Mouse (Mus musculus): ENCODE measurements at regions not wholly inside any gene's neighbourhood (a gene's known extent, or its start where the extent isn't known, plus 50 kb on each side); places are given as distances from the start of the nearest gene placed in this dataset.

- no peak for DNase-seq (ENCODE audit: low spot score in 2 of 2)
Observed at GRCm38 (mm10) chr19:6645912-6646311, 103.1 kb upstream of the Slc22a12 start.

DNA sequence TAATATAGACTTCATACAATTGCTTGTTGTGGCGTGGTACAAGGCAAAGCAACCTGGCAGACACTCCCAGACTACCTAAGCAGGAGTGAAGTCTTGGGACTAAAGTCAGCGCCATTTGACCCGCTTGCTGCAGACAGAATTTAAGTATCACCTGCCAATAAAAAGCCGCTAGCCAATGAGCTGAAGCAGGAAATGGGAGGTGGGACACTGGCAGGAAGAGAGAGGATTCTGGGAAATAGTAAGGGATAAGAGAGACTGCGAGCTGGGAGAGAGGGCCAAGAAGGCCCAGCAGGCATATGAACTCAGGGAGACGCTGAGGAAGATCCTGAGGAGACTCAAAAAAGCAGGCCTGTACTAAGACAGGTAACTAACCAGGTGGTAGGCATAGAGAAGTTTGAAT, 102.0 kb upstream of the Slc22a12 start:
- DNase-seq (ENCODE audit: low spot score in 2 of 2), result no peak

GRCm38 (mm10) chr19:6639681-6640080, 96.8 kb upstream of the Slc22a12 start:
- DNase-seq (ENCODE audit: low spot score in 2 of 2), result no peak

- DNase-seq (ENCODE audit: low spot score in 2 of 2), result no peak
Observed at GRCm38 (mm10) chr19:6633400-6633799, 90.6 kb upstream of the Slc22a12 start.

- DNase-seq (ENCODE audit: low spot score in 2 of 2), result no peak
Observed at GRCm38 (mm10) chr19:6631817-6632216, 89.0 kb upstream of the Slc22a12 start.

- DNase-seq (ENCODE audit: low spot score in 2 of 2), result no peak
Observed at GRCm38 (mm10) chr19:6630613-6630940, 87.7 kb upstream of the Slc22a12 start.

- DNase-seq (ENCODE audit: low spot score in 2 of 2), result no peak
Observed at GRCm38 (mm10) chr19:6629911-6630612, 87.2 kb upstream of the Slc22a12 start.

GRCm38 (mm10) chr19:6625574-6625973, 82.7 kb upstream of the Slc22a12 start:
- DNase-seq (ENCODE audit: low spot score in 2 of 2), result no peak

GRCm38 (mm10) chr19:6621023-6621422, 78.2 kb upstream of the Slc22a12 start:
- DNase-seq (ENCODE audit: low spot score in 2 of 2), result no peak

GRCm38 (mm10) chr19:6619546-6619945, 76.7 kb upstream of the Slc22a12 start:
- no peak for DNase-seq (ENCODE audit: low spot score in 2 of 2)

DNA sequence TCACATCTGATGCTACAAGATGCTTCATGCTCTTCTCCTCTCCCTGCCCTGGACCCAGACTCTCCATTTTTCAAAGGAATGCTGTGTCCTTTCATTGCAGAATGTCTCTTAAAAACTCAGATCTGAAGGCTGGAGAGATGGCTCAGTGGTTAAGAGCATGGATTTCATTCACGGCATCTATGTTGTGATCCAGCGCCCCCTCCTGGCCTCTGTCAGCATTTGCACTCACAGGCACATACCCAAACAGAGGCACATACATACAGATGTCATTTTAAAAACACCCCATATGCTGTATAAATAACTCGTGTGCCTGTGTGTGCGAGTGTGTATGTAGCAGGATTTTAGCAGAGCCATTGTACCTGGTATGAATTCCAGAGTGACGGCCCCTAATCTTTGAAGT, 73.8 kb upstream of the Slc22a12 start:
- no peak for DNase-seq (ENCODE audit: low spot score in 2 of 2)

- no peak for DNase-seq (ENCODE audit: low spot score in 2 of 2)
Observed at GRCm38 (mm10) chr19:6612441-6612840, 69.6 kb upstream of the Slc22a12 start.

- no peak for DNase-seq (ENCODE audit: low spot score in 2 of 2)
Observed at GRCm38 (mm10) chr19:6611921-6612320, 69.1 kb upstream of the Slc22a12 start.

DNA sequence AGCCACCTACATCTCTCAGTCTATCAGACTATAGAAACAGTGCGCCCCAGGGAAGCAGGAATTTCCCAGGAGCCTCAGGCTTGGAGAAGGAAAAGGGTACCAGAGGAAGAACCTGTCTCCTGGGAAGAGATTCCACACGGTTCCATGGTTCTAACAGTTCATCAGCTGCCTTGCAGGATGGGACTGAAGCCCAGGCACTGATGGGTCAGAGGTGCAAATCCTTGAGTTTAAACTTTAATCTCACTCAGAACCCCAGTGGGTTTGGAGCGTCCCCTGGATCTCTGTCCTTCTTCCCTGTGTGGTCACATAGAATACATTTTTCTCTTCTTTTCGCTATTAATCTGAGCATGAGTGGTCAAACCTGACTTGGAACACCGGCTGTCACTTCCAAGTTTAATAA, 67.9 kb upstream of the Slc22a12 start:
- no peak for DNase-seq (ENCODE audit: low spot score in 2 of 2)

DNA sequence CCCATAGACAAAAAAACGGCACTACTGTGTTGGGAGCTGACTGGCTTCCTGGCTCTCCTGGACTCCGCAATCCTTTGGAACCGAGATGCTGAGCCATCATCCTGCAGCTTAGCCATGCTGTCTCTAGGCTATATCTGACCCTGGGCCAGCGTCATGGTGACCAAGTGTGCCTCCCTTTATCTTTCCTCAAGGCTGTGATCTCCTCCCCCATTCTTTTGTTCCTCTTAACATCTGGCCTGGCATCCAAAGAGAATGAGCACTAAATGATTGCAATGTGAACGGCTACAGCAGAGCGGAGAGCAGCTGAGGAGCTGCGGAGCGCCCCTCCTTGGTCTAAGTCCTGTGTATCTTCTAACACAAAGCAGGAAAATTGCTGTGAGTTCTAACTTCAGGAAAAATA, 67.2 kb upstream of the Slc22a12 start:
- DNase-seq (ENCODE audit: low spot score in 2 of 2), result no peak

DNA sequence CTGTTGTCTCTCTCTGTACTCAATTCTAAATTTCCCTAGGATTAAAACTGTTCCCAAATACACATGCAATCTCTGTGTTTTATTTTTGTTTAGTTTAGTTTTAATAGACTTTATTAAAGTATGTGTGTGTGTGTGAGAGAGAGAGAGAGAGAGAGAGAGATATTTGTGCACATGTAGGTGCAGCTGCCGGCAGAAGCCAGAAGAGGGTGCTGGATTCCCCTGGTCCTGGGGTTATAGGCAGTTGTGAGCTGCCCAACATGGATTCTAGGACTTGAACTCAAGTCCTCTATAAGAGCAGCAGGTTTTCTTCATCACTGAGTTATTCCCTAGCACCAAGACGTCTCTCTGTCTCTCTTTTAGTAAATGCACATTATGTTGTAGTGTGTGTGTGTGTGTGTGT, 64.7 kb upstream of the Slc22a12 start:
- DNase-seq (ENCODE audit: low spot score in 2 of 2), result no peak

GRCm38 (mm10) chr19:6606667-6607066, 63.8 kb upstream of the Slc22a12 start:
- no peak for DNase-seq (ENCODE audit: low spot score in 2 of 2)

DNA sequence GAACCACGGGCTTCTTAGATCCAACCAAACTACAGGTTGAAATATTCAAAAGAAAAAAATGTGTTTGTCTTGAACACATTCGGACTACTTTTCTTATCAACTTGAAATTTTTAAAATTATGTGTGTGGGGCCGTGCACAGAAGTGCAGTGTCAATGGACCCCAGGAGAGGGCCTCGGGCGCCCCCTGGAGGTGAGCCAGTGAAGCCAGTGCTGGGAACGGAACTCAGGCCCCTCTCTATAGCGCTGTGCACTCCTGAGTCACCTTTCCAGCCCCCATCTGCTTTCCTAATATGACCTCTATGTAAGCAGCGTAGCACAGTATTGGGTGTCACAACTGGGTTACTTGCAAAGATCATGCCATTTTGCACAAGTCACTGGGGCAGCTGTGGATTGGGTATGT, 61.9 kb upstream of the Slc22a12 start:
- DNase-seq (ENCODE audit: low spot score in 2 of 2), result no peak

DNA sequence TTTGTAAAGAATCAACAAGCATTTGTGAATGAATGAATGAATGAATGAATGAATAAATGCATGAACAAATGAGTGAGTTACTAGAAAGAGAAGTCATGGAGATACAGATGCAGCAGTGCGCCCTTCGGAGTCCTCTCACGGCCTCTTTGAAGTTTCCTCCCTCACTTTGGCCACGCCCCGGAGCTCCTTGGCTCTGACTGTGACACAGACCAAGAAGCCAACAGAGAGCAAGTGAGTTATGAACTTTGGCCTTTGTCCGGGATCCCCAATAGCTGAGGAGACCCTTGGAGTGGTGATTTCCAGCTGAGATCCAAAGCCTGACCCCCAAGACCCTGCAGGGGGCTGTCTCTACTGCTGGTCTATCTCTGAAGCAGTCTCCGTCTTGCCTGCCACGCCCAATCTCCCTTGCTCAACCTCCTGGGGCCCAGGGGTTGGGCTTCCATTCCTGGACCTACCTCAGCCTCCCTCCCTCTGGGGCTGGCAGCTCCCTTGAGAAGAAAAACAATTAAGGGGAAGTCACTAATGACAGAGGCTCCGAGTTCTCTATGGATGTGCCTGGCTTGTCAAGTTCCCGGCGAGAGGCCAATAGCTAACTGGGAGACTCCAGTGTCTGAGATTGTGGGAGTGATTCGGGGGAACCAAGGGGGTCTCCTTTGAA, 58.2 kb upstream of the Slc22a12 start:
- no peak for DNase-seq (ENCODE audit: low spot score in 2 of 2)

- DNase-seq (ENCODE audit: low spot score in 2 of 2), result no peak
Observed at GRCm38 (mm10) chr19:6599281-6599680, 56.4 kb upstream of the Slc22a12 start.

- no peak for DNase-seq (ENCODE audit: low spot score in 2 of 2)
Observed at GRCm38 (mm10) chr19:6598186-6598585, 55.4 kb upstream of the Slc22a12 start.

- no peak for DNase-seq (ENCODE audit: low spot score in 2 of 2)
Observed at GRCm38 (mm10) chr19:6595801-6596200, 53.0 kb upstream of the Slc22a12 start.

All from urinary bladder, adult 18-20 months (tissue).